Mouse (Mus musculus) large intestine, adult 2 months (tissue): ENCODE data around the gene Cavin1. TPM values are rescaled to one million over a fixed set of nuclear protein-coding genes. Genes with fewer than 3 reads are reported as not detected.

Experiments used
- DNase-seq: peaks from one replicate; pipeline ENCODE4 v3.0.0-alpha.2; 2012; ENCODE audit warnings: low read depth, low spot score
- WGBS: fragments of 180-500 bp; shearing (Covaris S2); methylation state at CpG from one replicate; pipeline ENCODE4 v1.1.7; 2018; 5-methylcytosine and 5-hydroxymethylcytosine counted together
- polyA plus RNA-seq: library from polyadenylated mRNA; depleted of rRNA; stranded (reverse); fragments of >200 nt; gene quantifications from 2 replicates; pipeline ENCODE4 v1.2.3, GENCODE M21; 2012

Cavin1 gene
- polyA plus RNA-seq, 1 experiment = 33.4 TPM

- DNase-seq = peak; percentile 67
- under 1% methylated on average over 20 of the region's 20 CpGs for whole genome bisulfite sequencing
Measured at GRCm38 (mm10) chr11:100983125-100983777, 12.6 kb upstream of the Cavin1 start.

GRCm38 (mm10) chr11:100982087-100982486, 11.4 kb upstream of the Cavin1 start:
- no peak for DNase-seq
- 70% methylated on average over 8 of the region's 8 CpGs for WGBS

DNA sequence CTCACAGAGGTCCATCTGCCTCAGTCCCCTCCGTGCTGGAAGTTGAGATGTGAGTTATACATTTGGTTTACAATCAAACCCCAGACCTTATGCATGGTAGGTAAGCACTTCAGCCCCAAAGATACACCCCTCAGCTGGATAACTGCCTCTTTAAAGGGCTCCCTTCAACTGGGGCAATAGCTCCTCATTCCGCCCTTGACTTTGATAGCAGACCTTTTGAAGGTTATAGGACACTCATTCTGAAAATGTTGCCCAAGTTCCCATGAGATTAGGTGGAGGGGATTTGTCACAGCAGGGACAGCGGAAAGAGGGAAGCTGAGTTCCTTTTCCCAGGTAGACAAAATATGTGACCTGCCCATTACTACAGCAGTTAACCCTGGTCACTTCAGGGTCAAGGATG, 10.5 kb upstream of the Cavin1 start:
- no peak for DNase-seq
- WGBS = 93% methylated on average over 3 of the region's 3 CpGs

- no peak for DNase-seq
- WGBS = 83% methylated on average over 1 of the region's 1 CpGs
Measured at GRCm38 (mm10) chr11:100980438-100980837, 9.8 kb upstream of the Cavin1 start.

DNA sequence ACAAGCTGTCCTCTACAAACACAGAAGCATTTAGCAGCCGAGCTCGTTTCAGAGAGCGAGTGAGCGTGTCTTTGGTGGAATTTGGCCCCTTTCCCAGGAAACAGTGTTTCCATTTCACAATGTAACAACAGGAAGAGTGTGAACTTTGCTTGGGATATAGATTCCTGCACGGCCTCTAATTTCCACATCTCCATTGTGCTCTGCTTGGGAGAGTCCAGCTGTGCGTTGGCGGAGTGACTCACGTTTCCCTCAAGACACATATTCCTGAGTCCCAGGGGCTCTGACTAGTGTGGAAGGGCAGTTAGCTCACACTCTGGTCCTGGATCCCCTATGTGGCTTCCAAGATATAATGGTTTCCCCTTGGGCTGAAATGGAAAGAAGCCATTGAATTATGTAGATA, 9.2 kb upstream of the Cavin1 start:
- DNase-seq = no peak
- WGBS = 11% methylated on average over 8 of the region's 8 CpGs

- DNase-seq = no peak
- 51% methylated on average over 7 of the region's 7 CpGs for WGBS
Measured at GRCm38 (mm10) chr11:100975241-100975640, 4.6 kb upstream of the Cavin1 start.

DNA sequence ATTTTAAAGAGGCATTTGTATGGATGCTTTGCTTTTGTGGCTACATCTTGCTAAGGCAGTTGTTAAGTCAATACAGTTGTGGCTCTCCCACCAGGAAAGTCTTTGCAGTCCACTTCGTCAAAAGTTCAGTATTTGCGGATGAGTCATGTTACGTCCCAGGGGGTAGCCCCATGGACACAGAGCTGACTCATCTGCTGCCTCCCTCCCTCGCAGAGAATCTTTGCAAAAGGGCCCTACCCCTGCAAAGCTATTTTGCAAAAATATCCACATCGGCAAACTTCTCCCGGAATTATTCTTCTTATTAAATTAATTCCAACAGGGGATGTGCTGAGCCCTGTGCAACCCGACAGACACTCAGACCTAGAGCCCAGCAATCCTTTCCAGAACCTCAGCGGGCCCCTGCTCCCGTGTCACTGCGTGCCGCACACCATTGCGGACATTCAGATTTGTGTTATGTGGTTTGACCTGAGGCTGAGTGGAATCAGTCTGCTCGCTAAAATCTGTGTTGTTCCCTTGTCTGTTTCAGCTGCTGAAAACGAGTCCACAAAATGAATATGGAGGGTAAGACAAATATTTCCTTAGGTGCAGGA, 3.8 kb upstream of the Cavin1 start:
- WGBS = 42% methylated on average over 14 of the region's 14 CpGs
- no peak for DNase-seq

GRCm38 (mm10) chr11:100973245-100973644, 2.6 kb upstream of the Cavin1 start:
- no peak for DNase-seq
- WGBS = 94% methylated on average over 7 of the region's 7 CpGs

- WGBS = 80% methylated on average over 10 of the region's 10 CpGs
- DNase-seq = no peak
Measured at GRCm38 (mm10) chr11:100971455-100971854, 768 bp upstream of the Cavin1 start.

DNA sequence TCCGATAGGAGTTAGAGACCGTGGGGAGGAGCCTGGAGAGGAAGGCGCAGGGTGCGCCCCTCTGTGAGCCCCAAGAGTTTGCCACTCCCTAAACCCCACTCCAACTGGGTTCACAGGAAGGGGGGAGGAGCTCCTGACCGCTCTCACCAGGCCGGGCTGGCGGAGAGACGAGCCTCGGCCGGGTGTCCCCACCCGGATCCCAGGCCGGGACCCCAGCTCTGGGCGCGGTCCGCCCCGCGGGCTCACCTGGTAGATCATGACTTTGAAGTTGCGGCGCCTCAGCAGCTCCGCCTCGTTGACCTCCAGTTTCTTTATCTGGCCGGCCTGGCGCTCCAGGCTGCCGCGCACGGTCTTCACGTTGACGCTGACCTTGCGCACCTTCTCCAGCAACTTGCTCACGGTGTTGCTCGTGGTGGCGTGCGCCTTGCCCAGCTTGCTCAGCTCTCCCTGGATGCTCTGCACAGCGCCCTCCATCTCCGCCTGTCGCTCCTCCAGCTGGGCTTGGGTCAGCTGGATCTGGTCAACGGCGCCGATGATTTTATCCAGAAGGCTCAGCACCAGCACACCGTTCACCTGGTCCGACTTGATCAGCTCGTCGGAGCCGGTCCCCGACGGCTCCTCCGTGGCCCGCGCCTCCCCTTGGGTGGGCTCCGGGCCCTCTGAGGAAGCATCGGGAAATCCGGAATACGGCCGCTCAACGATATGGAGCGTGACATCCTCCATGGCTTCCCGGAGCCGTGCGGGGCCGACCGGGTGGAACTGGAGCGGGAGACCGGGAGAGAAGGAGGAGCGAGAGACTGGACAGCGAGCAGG, 737 bp downstream of the Cavin1 start:
- WGBS = under 1% methylated on average over 65 of the region's 65 CpGs
- no peak for DNase-seq

GRCm38 (mm10) chr11:100969189-100969743, 1.4 kb downstream of the Cavin1 start:
- DNase-seq = no peak
- 10% methylated on average over 35 of the region's 35 CpGs for WGBS

DNA sequence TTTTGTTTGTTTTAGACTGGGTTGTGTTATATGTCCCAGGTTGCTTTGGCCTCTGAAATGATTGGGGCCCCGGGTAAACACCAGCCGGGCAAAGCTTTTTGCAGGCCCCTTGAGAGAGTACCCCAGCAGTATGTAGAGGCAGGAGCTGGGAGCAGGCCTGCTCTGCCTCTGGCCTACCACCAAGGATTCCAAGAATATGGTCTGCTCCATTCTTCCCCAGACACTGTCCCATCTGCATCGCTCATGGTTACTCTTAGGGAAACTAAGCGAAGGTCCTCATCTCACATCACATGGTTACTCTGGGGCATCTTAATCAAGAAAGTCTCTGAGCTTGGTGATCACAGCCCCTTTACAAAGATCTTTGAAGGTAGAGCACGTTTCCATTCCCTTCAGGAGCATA, 2.2 kb downstream of the Cavin1 start:
- DNase-seq = no peak
- WGBS = 50% methylated on average over 5 of the region's 5 CpGs

DNA sequence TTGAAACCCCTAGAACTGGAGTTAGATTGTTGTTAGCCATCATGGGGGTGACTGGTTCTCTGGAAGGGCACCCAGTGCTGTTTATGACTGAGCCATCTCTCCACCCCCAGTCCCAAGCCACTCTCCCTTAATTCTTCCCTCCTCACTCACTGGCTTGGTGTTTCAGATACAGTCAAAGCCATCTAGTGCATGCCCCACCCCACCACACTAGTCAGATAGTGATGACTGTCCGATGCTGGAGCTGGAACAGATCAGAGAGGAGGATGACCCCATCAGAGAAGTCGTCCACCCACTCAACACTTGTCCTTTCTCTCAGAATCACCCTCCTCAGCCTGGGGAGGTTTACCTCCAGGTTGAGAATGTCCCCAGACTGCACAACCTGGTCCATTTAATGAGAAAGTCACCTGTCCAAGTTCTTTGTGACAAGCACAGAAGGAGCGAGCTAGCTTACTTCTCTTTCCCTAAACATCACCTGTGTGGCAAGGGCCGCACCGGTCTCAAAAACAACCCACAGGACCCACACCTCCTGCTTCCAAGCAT, 2.7 kb downstream of the Cavin1 start:
- DNase-seq = no peak
- WGBS = 58% methylated on average over 5 of the region's 5 CpGs

- DNase-seq = no peak
- WGBS = 59% methylated on average over 5 of the region's 5 CpGs
Measured at GRCm38 (mm10) chr11:100967376-100967775, 3.3 kb downstream of the Cavin1 start.

GRCm38 (mm10) chr11:100965760-100966159, 4.9 kb downstream of the Cavin1 start:
- DNase-seq = no peak
- 72% methylated on average over 6 of the region's 6 CpGs for WGBS

GRCm38 (mm10) chr11:100964901-100965542, 5.7 kb downstream of the Cavin1 start:
- 72% methylated on average over 6 of the region's 6 CpGs for WGBS
- DNase-seq = no peak

DNA sequence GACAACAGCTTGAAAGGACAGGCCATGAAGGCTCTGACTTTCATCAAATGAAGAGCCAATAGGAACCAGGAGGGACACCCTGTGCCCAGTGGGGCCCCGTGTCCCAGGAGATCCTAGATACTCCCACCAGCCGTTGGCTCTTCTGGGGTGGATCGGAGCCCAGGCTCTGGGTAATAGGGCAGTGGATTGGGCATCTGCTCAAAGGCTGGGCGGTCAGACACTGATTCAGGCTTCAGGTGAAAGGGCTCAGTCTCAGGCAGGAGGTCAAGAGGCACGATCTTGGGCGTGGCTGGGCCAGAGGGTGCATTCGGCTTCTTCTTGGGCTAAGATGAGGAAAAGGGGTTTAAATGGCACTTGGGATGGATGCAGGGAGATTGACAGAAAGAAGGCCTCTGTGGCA, 6.5 kb downstream of the Cavin1 start:
- DNase-seq = no peak
- WGBS = 72% methylated on average over 7 of the region's 7 CpGs

- no peak for DNase-seq
- 42% methylated on average over 9 of the region's 9 CpGs for WGBS
Measured at GRCm38 (mm10) chr11:100963647-100964046, 7.0 kb downstream of the Cavin1 start.

DNA sequence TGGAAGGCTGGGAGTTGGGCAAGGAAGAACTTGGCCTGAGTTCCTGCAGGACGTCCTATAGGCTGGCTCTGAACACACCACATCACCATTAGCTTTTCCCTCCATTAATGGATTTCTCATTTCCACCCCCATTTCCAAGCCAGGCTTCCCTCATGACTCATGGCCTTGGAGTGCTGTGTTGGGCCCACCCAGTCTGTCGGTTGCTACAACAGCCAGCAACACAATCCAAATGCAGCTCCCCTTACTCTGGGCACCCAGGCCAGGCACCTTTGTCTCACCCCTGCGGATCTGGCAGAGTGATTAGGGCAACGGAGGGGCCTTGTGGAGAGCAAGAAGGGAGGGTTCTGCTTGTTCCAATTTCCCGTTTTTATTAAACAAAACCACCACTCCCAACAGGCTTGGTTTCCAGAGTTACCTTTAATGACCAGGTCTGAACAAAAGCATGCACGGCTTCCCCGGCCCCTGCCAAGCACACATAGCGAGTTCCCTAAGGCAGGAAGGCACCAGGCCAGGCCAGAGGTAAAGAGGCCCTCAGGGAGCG, 8.2 kb downstream of the Cavin1 start:
- DNase-seq = no peak
- whole genome bisulfite sequencing = 55% methylated on average over 9 of the region's 9 CpGs

DNA sequence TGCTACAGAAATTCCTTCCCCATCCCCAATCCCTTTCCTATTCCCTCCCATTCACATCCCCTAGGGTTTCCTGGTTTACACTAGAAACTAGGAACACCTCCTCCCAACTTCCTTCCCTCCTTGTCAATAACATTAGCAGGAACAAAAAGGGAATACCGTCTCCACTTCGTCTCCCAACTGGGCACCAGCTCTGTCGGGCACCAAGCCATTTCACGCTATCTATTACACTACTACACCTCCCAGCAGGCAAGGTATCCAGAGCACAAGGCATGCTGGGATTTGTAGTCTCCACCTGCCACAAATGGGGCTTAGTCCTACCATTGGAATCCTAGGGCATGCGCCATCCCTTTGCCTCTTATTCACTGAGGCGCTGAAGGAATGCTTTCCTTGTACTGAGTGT, 10.1 kb downstream of the Cavin1 start:
- DNase-seq = no peak
- 13% methylated on average over 6 of the region's 6 CpGs for WGBS
